Mouse (Mus musculus) stomach, embryonic 14.5 days (tissue): ENCODE measurements around the gene Tmem50a. TPM values are rescaled to one million over a fixed set of nuclear protein-coding genes. Genes with fewer than 3 reads are reported as not detected.

Experiments
- ATAC-seq: fragments of 200-750 bp; cut with Nextera tagmentation; 2 replicates; pipeline ENCODE4 v1.8.0; 2017; ENCODE audit warnings: low read depth, moderate TSS enrichment; ENCODE audit not compliant: insufficient number of reproducible peaks, insufficient read depth, low FRiP score
- H3K27ac ChIP-seq: fragments of 300-500 bp; sonication (generic); 2 replicates; pipeline ENCODE4 v1.5.1; 2014; ENCODE audit warnings: mild to moderate bottlenecking, low read length, moderate library complexity, mixed read lengths
- H3K27me3 ChIP-seq: fragments of 300-500 bp; sonication (generic); 2 replicates; pipeline ENCODE4 v1.6.1; 2014; ENCODE audit warnings: low read length, control low read depth, mixed read lengths; ENCODE audit not compliant: control insufficient read depth, insufficient read depth
- H3K36me3 ChIP-seq: fragments of 300-500 bp; sonication (generic); 2 replicates; pipeline ENCODE4 v1.6.1; 2014; ENCODE audit warnings: mild to moderate bottlenecking, control low read depth, low read length, moderate library complexity, mixed read lengths; ENCODE audit not compliant: control insufficient read depth, insufficient read depth
- H3K4me1 ChIP-seq: fragments of 300-500 bp; sonication (generic); 2 replicates; pipeline ENCODE4 v1.6.1; 2014; ENCODE audit warnings: low read length, control low read depth, mixed read lengths; ENCODE audit not compliant: control insufficient read depth, insufficient read depth
- H3K4me2 ChIP-seq: fragments of 300-500 bp; sonication (generic); replicated peaks from 2 replicates; pipeline ENCODE4 v1.6.1; 2014; ENCODE audit warnings: low read depth, low read length, control low read depth
- H3K4me3 ChIP-seq: fragments of 300-500 bp; sonication (generic); 2 replicates; pipeline ENCODE4 v1.5.1; 2014; ENCODE audit warnings: low read depth, low read length, control low read depth
- H3K9ac ChIP-seq: fragments of 300-500 bp; sonication (generic); replicated peaks from 2 replicates; pipeline ENCODE4 v1.6.1; 2014; ENCODE audit warnings: low read depth, mild to moderate bottlenecking, control low read depth, low read length, moderate library complexity, mixed read lengths
- H3K9me3 ChIP-seq: fragments of 300-500 bp; sonication (generic); 2 replicates; pipeline ENCODE4 v1.6.1; 2016; ENCODE audit warnings: low read depth, low read length, control low read depth; ENCODE audit not compliant: control insufficient read depth
- WGBS: fragments of 180-500 bp; shearing (Covaris S2); extraction: QIAGEN DNeasy Blood & Tissue Kit; methylation state at CpG from one replicate; pipeline ENCODE4 v1.1.7; 2014; 5-methylcytosine and 5-hydroxymethylcytosine counted together
- polyA plus RNA-seq: library from polyadenylated mRNA; unstranded; fragments of >200 nt; fragmentation: Nextera tagmentation; extraction: Ambion mirVana; gene quantifications from 2 replicates; pipeline ENCODE4 v1.2.1, GENCODE M21; 2014

The Tmem50a gene
- polyA plus RNA-seq, 1 experiment from 2014 or later: 186 TPM

DNA sequence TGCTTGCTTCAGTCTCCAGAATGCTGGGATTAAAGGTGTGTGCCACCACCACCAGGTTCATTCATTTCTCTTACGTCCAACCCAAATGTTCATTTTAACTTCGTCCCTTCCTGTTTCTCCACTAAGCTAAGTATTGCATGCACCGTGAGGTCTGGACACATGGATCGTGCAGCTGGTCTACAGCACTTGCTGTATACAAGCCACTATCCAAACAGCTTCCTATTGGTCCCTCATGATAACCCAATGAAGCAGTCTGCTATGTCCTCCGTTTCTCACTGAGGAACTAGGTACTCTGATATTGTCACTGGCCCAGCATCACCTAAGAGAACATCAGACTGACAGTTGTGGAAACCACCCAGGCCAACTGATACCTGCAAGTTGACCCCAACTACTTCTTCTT, 49.0 kb downstream of the Tmem50a start:
- Histone ChIP-seq H3K4me1 (peaks cover 5% of the 10 kb centered on the region; the same call in 1 of the 2 replicates), H3K27ac (no peak overlapping the region), H3K36me3 (no peaks in the 10 kb centered on the region), H3K27me3 (no peaks in the 10 kb centered on the region), H3K9ac (no peak overlapping the region), H3K9me3 (no peaks in the 10 kb centered on the region), H3K4me3 (no peak overlapping the region), H3K4me2 (no peak overlapping the region)
- no peak for ATAC-seq
- 80% methylated on average over 5 of the region's 5 CpGs for WGBS

DNA sequence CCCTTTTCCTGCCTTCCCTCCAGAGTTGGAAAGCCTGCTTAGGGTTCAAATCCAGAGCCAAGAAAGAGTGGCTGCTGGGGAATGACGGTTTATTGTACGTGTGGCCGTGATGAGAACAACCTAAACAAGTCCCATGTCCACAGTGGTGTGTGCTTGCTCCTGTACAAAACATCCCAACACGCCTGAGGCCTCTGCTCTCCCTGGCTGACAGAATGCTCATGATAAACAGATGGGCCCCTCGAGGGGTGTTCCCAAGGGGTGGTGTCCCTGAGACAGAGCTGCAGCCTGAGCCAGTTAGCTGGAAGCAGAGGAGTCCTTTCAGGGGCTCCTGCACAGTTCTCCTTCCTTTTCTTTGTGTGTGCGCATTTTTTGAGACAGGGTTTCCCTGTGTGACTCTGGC, 49.5 kb downstream of the Tmem50a start:
- no peaks in the 10 kb centered on the region for H3K27me3 ChIP-seq
- WGBS: 70% methylated on average over 6 of the region's 6 CpGs
- no peak overlapping the region for H3K9ac ChIP-seq
- H3K27ac ChIP-seq: no peak overlapping the region
- H3K4me3 ChIP-seq: no peak overlapping the region
- peaks cover 5% of the 10 kb centered on the region; the same call in 1 of the 2 replicates for H3K4me1 ChIP-seq
- H3K4me2 ChIP-seq: no peak overlapping the region
- H3K9me3 ChIP-seq: no peaks in the 10 kb centered on the region
- ATAC-seq: no peak
- H3K36me3 ChIP-seq: no peaks in the 10 kb centered on the region

DNA sequence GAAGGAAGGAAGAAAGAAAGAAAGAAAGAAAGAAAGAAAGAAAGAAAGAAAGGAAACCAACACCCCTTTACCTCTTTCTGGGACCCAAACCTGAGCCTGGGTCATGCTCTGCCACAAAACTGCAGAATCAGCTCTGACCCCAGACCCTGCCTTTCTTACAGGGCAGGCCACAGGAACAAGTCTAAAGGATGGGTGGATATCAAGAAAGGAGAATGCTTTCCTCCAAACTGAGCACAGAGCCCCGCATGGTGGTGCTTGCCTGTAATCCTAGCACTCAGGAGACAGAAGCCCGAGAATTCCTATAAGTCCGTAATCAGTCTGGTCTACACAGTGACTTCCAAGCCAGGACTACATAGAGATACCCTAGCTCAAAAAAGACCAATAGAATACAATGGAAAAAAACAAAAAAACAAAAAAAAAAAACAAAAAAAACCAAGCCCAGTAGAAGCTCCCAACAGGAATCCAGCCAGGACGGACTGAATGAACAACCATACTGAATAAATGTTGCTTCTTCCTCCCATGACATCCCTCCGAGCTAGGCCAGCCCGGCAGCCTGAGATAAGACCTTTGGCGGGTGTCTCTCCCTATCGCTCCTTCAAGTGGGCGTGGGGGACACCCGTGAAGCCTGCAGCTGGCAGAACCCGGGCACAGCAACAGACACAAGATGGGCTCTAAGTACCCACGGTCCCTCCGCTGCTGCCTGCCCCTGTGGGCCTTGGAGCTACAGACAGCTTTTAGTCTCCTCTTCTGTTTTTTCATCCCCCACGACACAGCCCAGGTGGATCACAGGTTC, 50.7 kb downstream of the Tmem50a start, which contains the start of gene Rhd:
Gene Rhd (plus strand): TSS at position 600 of the 793 bp plus-strand sequence.
- 65% methylated on average over 14 of the region's 14 CpGs for WGBS
- ATAC-seq: peak; percentile 43; the same call in 1 of the 2 replicates

DNA sequence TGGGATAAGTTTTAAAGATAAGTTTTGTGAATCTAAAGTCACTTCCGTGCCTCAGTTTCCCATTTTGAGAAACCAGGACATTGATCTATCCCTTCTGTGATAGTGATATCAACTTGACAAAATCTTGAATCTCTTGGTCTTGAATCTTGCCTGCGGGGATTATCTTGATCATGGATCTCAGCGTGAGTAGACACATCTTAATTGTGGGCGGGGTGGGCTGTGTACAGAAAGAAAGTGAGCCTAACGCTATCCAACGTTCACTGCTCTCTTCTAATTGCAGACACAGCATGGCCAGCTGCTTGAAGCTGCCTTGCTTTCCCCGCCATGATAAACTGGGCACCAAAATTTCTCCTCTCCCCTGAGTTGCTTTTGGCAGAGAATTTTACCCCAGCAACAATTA, 51.8 kb downstream of the Tmem50a start:
- no peak overlapping the region for H3K4me3 ChIP-seq
- 73% methylated on average over 7 of the region's 7 CpGs for WGBS
- H3K9me3 ChIP-seq: no peaks in the 10 kb centered on the region
- no peaks in the 10 kb centered on the region for H3K36me3 ChIP-seq
- H3K4me1 ChIP-seq: no peaks in the 10 kb centered on the region
- no peak overlapping the region for H3K27ac ChIP-seq
- no peak overlapping the region for H3K9ac ChIP-seq
- no peak for ATAC-seq
- H3K27me3 ChIP-seq: no peaks in the 10 kb centered on the region
- no peak overlapping the region for H3K4me2 ChIP-seq

More for the DNA sequence above, 50.7 kb downstream of the Tmem50a start, which contains the start of gene Rhd:
- no peaks in the 10 kb centered on the region for H3K9me3 ChIP-seq
- H3K4me3 ChIP-seq: no peak within 1 kb of the TSS
- H3K36me3 ChIP-seq: no peaks in the 10 kb centered on the region
- no peak within 1 kb of the TSS for H3K9ac ChIP-seq
- no peak within 1 kb of the TSS for H3K4me2 ChIP-seq
- H3K27ac ChIP-seq: no peak within 1 kb of the TSS
- H3K27me3 ChIP-seq: no peaks in the 10 kb centered on the region
- no peaks in the 10 kb centered on the region for H3K4me1 ChIP-seq

DNA sequence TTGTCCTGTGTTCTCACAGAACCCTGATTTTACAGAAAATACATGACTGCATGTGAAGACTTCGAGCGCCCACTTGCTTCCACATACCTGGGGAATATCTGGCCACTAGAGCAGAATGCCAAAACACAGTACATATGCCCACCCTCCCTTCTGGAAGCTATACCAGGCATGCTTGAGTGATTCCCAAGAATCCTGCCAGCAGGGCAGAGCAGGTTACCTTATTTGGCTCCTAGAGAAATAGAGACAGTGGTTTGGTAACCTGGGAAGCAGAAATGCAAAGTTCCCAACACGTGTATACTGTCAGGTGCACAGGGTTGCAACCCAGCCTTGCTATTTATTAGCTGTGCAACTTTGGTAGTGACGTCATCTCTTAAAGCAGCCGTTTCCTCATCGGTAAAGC, 52.9 kb downstream of the Tmem50a start:
- WGBS: 72% methylated on average over 6 of the region's 6 CpGs
- Histone ChIP-seq H3K4me3 (no peak overlapping the region), H3K27me3 (no peaks in the 10 kb centered on the region), H3K9ac (no peak overlapping the region), H3K9me3 (no peaks in the 10 kb centered on the region), H3K36me3 (no peaks in the 10 kb centered on the region), H3K4me1 (no peaks in the 10 kb centered on the region), H3K4me2 (no peak overlapping the region), H3K27ac (no peak overlapping the region)
- no peak for ATAC-seq

DNA sequence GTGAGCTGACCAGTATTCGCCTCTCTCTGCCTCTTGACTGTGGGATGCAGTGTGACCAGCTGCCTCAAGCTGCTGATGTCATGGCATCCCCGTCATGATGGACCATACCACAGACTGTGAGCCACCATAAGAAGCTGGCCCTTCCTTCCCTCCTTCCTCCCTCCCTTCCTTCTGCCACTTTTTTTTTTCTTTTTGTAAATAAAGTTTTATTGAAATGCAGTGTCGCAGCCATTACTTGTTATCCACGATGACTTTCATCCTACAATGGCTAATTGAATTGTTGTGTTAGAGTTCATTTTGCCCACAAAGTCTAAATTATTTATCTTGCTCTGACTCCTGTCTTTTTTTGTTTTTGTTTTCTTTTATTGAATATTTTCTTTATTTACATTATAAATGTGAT, 56.3 kb downstream of the Tmem50a start:
- whole genome bisulfite sequencing: 89% methylated on average over 4 of the region's 4 CpGs
- ATAC-seq: no peak
- no peak overlapping the region for H3K4me3 ChIP-seq

DNA sequence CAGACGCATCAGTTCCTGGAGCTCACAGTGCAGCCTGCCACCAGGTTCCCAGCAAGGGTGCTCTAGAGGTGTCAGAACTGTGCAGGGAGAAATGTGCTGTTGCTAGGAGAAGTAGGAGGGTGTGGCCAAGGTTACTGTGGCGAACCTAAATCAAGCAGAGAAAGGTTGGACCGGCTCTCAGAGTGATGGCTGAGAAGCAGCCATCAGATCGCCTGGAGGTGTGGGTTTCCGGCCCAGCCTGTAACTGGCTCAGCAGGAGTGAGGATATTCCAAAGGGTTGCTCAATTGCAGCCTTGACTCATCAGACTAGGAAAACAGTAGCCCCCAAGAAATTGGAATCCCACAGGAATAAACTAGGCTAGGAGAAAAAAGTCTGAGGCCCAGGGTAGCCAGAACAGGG, 58.3 kb downstream of the Tmem50a start:
- H3K27ac ChIP-seq: no peak overlapping the region; the same call in none of the 2 replicates
- WGBS: 31% methylated on average over 5 of the region's 5 CpGs

More for the DNA sequence above, 56.3 kb downstream of the Tmem50a start:
- no peaks in the 10 kb centered on the region for H3K9me3 ChIP-seq
- no peak overlapping the region for H3K9ac ChIP-seq
- no peaks in the 10 kb centered on the region for H3K4me1 ChIP-seq
- H3K27ac ChIP-seq: no peak overlapping the region
- H3K36me3 ChIP-seq: no peaks in the 10 kb centered on the region
- H3K27me3 ChIP-seq: no peaks in the 10 kb centered on the region
- H3K4me2 ChIP-seq: no peak overlapping the region

DNA sequence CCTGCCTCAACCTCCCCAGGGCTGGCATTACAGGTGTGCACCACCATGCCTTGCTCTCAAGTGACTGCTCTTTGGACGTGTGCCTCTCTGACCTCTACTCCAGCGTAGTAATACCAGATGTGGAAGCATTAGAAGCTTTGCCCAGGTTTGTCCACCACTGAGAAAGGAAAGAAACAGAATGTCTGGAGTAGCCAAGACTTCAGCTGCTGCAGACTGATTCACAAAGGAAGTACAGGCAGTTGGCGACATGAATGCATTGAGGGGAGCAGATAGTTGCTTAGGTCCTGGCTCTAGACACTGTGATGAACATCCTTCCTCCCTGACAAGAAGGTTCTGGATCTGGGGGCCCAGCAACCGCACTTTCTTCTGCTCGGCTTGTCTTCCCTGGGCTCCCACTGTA, 58.8 kb downstream of the Tmem50a start:
- Histone ChIP-seq H3K4me3 (no peak overlapping the region), H3K27ac (peak overlapping the region; percentile 1; the same call in 1 of the 2 replicates), H3K36me3 (no peaks in the 10 kb centered on the region), H3K9ac (no peak overlapping the region), H3K4me1 (peaks cover 9% of the 10 kb centered on the region), H3K9me3 (no peaks in the 10 kb centered on the region), H3K27me3 (no peaks in the 10 kb centered on the region), H3K4me2 (no peak overlapping the region)
- WGBS: 61% methylated on average over 5 of the region's 5 CpGs
- ATAC-seq: no peak

More for the DNA sequence above, 58.3 kb downstream of the Tmem50a start:
- ATAC-seq: no peak
- Histone ChIP-seq H3K36me3 (no peaks in the 10 kb centered on the region), H3K9ac (no peak overlapping the region), H3K27me3 (no peaks in the 10 kb centered on the region), H3K4me2 (no peak overlapping the region), H3K9me3 (no peaks in the 10 kb centered on the region), H3K4me3 (no peak overlapping the region), H3K4me1 (peaks cover 5% of the 10 kb centered on the region)
